Mouse (Mus musculus) kidney, embryonic 16.5 days (tissue): ENCODE results near the gene Uxs1. TPM values are rescaled to one million over a fixed set of nuclear protein-coding genes. Genes with fewer than 3 reads are reported as not detected.
A peak's percentile ranks its signal among the peaks of the same experiment; 100 is the strongest.

Experiments
- ATAC-seq: fragments of 200-750 bp; cut with Nextera tagmentation; 2 replicates; pipeline ENCODE4 v1.8.0; 2017; ENCODE audit warnings: moderate TSS enrichment; ENCODE audit not compliant: low FRiP score, low TSS enrichment
- H3K27ac ChIP-seq: fragments of 300-500 bp; sonication (generic); 2 replicates; pipeline ENCODE4 v1.5.1; 2014; ENCODE audit warnings: low read length
- H3K27me3 ChIP-seq: fragments of 300-500 bp; sonication (generic); 2 replicates; pipeline ENCODE4 v1.6.1; 2014; ENCODE audit warnings: low read length, control low read depth, mixed read lengths; ENCODE audit not compliant: insufficient read depth
- H3K36me3 ChIP-seq: fragments of 300-500 bp; sonication (generic); 2 replicates; pipeline ENCODE4 v1.6.1; 2014; ENCODE audit warnings: low read length, control low read depth, mixed read lengths; ENCODE audit not compliant: insufficient read depth
- H3K4me1 ChIP-seq: fragments of 300-500 bp; sonication (generic); 2 replicates; pipeline ENCODE4 v1.6.1; 2014; ENCODE audit warnings: low read length, control low read depth, mixed read lengths; ENCODE audit not compliant: insufficient read depth
- H3K4me2 ChIP-seq: fragments of 300-500 bp; sonication (generic); replicated peaks from 2 replicates; pipeline ENCODE4 v1.6.1; 2014; ENCODE audit warnings: low read depth, low read length
- H3K4me3 ChIP-seq: fragments of 300-500 bp; sonication (generic); 2 replicates; pipeline ENCODE4 v1.5.1; 2014; ENCODE audit warnings: mild to moderate bottlenecking, low read length
- H3K9ac ChIP-seq: fragments of 300-500 bp; sonication (generic); replicated peaks from 2 replicates; pipeline ENCODE4 v1.6.1; 2014; ENCODE audit warnings: low read length
- H3K9me3 ChIP-seq: fragments of 300-500 bp; sonication (generic); 2 replicates; pipeline ENCODE4 v1.6.1; 2016; ENCODE audit warnings: low read length, control low read depth
- WGBS: fragments of 180-500 bp; shearing (Covaris S2); extraction: QIAGEN DNeasy Blood & Tissue Kit; methylation state at CpG from one replicate; pipeline ENCODE4 v1.1.7; 2014; 5-methylcytosine and 5-hydroxymethylcytosine counted together
- polyA plus RNA-seq: library from polyadenylated mRNA; unstranded; fragments of >200 nt; fragmentation: Nextera tagmentation; extraction: Ambion mirVana; gene quantifications from 2 replicates; pipeline ENCODE4 v1.2.1, GENCODE M21; 2015

Gene Uxs1
- polyA plus RNA-seq, 1 experiment from 2014 or later, result 26.0 TPM

DNA sequence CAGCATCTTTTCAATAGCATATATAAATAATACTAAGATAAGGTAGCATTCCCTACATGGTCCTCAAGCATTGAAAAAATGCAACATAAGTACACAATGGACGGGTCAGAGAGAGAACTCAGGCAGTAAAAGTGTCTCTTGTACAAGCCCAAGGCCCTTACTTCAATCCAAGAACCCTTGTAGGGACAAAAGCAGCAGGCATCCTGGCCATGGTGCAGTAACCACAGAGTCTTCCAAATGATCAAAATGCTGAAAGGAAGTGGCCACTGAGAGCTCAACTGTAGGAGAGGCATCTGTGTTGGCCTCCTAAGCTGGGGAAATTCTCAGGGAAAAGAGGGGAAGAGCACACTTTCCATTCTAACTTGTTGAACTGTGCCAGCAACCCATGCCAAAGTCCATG lies 2.5 kb upstream of the Uxs1 start:
- H3K4me2 ChIP-seq, result no peak overlapping the region
- no peak overlapping the region for H3K9ac ChIP-seq
- WGBS, result 64% methylated on average over 1 of the region's 1 CpGs
- no peaks in the 10 kb centered on the region for H3K27me3 ChIP-seq
- H3K4me1 ChIP-seq, result peaks cover 16% of the 10 kb centered on the region
- no peak overlapping the region for H3K4me3 ChIP-seq
- no peak overlapping the region for H3K27ac ChIP-seq
- H3K9me3 ChIP-seq, result no peaks in the 10 kb centered on the region
- ATAC-seq, result no peak
- no peaks in the 10 kb centered on the region for H3K36me3 ChIP-seq

DNA sequence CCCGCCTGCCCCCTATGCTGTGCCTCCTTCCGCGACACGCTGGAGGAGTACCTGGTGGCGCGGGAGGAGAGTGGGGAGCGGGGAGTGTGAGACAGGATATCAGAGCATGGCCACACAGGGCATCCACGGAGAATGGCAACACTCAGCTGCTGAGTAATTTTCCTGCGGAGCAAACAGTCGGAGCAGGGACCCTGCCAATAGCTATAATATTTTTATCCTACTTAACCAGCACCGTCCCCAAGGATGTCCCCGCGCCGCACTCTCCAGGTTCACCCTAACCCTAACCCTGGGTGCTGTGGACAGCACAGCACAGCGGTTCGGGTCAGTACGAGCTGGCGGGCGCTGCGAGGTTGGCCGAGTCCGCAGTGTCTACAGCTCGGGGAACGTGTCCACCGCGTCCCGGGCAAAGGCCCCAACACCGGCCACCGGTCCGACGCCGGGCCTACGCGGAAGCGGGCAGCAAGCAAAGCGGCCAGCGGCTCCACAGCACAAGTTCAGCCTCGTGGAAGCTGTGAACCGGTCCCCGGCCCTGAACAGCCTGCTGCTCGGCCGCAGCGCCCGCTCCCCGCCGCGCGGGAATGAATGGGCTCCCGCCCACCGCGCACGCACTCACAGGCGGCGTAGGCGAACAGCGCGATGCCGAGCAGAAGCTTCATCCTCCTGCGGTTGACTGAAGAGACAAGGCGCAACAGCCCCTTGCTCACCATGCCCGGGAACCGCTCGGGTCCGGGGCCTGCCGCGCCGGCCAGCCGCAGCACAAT lies 418 bp downstream of the Uxs1 start:
- H3K36me3 ChIP-seq, result 0 out of 2 replicates have a peak, but pooled peaks cover 3% of the 10 kb centered on the region
- no peaks in the 10 kb centered on the region for H3K9me3 ChIP-seq
- peak overlapping the region; percentile 87 for H3K9ac ChIP-seq
- H3K4me2 ChIP-seq, result peak overlapping the region; percentile 84
- WGBS, result under 1% methylated on average over 64 of the region's 68 CpGs
- H3K27me3 ChIP-seq, result no peaks in the 10 kb centered on the region
- ATAC-seq, result peak; percentile 74
- peak overlapping the region; percentile 90 for H3K27ac ChIP-seq
- H3K4me3 ChIP-seq, result peak overlapping the region; percentile 92
- H3K4me1 ChIP-seq, result peaks cover 16% of the 10 kb centered on the region

DNA sequence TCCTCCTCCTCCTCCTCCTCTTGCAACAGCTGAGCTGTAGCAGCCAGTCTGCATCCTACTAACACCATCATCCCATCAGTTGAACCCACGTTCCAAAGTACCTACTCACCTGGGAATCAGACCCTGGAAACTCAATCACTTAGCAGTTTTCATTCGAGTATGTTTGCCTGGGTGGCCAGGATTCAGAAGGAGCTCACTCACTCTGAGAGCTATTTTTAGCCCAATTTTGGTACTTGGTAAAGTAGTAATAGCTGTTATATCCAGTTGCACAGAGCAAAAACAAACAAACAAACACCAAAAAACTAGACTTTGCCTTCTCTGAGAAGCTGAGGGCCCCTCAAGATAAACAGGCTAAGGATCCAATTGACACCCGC lies 985 bp downstream of the Uxs1 start:
- Histone ChIP-seq H3K9ac (peak overlapping the region; percentile 87), H3K4me3 (peak overlapping the region; percentile 92), H3K36me3 (0 out of 2 replicates have a peak, but pooled peaks cover 3% of the 10 kb centered on the region), H3K9me3 (no peaks in the 10 kb centered on the region), H3K27me3 (no peaks in the 10 kb centered on the region), H3K4me2 (peak overlapping the region; percentile 84), H3K27ac (peak overlapping the region; percentile 90; the same call in 1 of the 2 replicates), H3K4me1 (peaks cover 16% of the 10 kb centered on the region)
- 0% methylated on average over 3 of the region's 3 CpGs for WGBS
- ATAC-seq, result no peak

DNA sequence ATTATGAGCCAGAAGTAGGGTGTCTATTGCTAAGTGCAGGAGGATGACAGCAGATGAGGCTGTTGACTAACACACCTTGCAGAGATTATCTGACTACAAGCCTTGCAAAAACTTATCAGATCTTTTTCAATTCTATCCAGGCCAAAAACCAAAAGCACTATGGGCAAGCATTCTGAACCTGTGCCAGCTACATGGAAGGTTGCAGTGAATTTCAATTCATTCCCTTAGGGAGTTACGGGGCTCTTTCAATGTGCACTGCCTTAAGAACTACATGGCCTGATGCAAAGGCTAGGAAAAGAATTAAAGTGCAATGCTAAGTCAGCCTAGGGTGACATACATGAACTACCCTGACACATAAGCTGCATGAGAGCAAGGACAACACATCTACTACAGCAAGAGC lies 4.2 kb downstream of the Uxs1 start:
- Histone ChIP-seq H3K9ac (no peak overlapping the region), H3K9me3 (no peaks in the 10 kb centered on the region), H3K4me2 (no peak overlapping the region), H3K4me1 (peaks cover 18% of the 10 kb centered on the region), H3K36me3 (0 out of 2 replicates have a peak, but pooled peaks cover 3% of the 10 kb centered on the region), H3K4me3 (no peak overlapping the region), H3K27me3 (no peaks in the 10 kb centered on the region), H3K27ac (no peak overlapping the region)
- no peak for ATAC-seq
- WGBS, result 94% methylated on average over 1 of the region's 1 CpGs

DNA sequence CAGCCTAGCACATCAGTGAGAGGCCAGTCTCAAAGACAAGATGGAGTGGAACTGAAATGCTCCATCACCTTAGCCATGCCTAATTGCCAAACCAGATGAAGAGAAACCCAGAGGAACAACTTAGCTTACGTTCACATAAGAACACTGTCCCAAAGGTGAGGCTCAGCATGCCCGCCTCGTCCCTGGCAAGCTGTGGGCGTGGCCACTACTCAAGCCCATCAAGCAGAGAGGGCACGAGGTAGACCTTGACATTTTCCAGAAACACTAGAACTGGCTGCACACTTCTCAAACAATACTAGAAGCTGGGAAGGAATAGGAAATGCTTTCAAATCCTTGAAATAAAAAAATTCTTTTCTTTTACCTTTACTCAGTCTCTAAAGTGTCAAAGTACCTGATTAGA lies 5.0 kb downstream of the Uxs1 start:
- H3K4me1 ChIP-seq, result peaks cover 14% of the 10 kb centered on the region
- ATAC-seq, result no peak
- 68% methylated on average over 5 of the region's 5 CpGs for WGBS
- H3K9me3 ChIP-seq, result no peaks in the 10 kb centered on the region
- no peak overlapping the region for H3K9ac ChIP-seq
- no peak overlapping the region for H3K4me3 ChIP-seq
- 0 out of 2 replicates have a peak, but pooled peaks cover 3% of the 10 kb centered on the region for H3K36me3 ChIP-seq
- no peaks in the 10 kb centered on the region for H3K27me3 ChIP-seq
- H3K27ac ChIP-seq, result no peak overlapping the region
- H3K4me2 ChIP-seq, result no peak overlapping the region

DNA sequence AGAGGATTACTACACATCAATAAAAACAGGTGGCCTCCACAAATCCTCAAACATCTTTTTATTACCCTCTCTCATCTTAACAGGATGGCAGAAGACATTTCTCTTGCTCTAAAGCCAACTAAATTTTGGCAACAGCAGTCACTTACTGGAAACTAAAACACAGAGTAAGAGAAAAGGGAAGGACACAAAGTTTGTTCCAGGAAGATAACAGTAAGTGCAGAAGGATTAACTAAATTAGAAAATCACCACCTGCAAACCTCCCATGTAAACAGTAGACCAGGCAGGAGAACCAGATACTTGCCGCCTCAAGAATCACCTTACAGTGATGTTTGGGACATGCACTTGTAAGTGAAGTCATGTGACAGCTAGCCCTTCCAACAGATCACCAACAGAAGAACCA lies 5.8 kb downstream of the Uxs1 start:
- Histone ChIP-seq H3K27ac (no peak overlapping the region), H3K4me3 (no peak overlapping the region), H3K4me1 (peaks cover 14% of the 10 kb centered on the region), H3K9ac (no peak overlapping the region), H3K4me2 (no peak overlapping the region), H3K9me3 (no peaks in the 10 kb centered on the region), H3K27me3 (no peaks in the 10 kb centered on the region), H3K36me3 (0 out of 2 replicates have a peak, but pooled peaks cover 3% of the 10 kb centered on the region)
- ATAC-seq, result no peak
- WGBS, result 76% methylated on average over 1 of the region's 1 CpGs

DNA sequence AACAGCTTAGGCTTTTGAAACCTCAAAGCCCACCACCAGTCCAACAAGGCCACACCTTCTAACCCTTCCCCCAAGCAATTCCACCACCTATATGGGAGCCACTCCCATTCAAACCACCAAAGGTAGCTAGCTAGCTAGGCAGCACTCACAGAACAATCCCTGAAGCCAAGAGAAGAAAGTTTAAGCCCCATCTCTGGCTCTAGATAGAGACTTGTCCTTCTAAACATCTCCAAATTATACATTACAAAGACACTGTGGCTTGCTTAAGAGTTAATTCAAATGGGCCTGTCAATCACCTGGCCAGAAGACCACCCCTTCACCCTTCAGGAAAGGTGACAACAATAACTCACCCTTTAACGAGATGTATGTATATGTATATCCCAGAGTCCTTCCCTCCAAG lies 7.0 kb downstream of the Uxs1 start:
- peaks cover 8% of the 10 kb centered on the region for H3K4me1 ChIP-seq
- 38% methylated on average over 1 of the region's 1 CpGs for WGBS

DNA sequence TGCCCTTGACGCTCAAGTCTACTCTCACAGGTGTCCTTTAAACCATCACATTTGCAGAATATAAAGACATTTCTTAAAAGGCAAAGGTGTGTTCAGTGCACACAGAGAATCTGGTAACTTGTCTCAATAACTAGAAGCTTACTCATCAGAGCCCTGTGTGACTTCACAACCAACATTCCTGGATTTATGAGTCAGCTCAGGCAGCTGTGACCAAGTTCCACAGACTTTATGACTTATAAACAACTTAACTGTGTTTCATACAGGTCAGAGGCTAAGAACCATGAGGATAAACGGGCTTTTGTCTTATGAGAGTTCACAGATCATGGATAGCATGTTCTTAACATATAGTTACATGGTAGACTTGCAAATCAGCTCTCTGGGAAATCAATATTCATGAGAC lies 8.5 kb downstream of the Uxs1 start:
- ATAC-seq, result no peak
- no peak overlapping the region for H3K27ac ChIP-seq
- no peak overlapping the region for H3K4me3 ChIP-seq
- H3K9me3 ChIP-seq, result no peaks in the 10 kb centered on the region
- H3K4me1 ChIP-seq, result 0 out of 2 replicates have a peak, but pooled peaks cover 4% of the 10 kb centered on the region
- 49% methylated on average over 2 of the region's 2 CpGs for WGBS
- H3K36me3 ChIP-seq, result no peaks in the 10 kb centered on the region
- H3K9ac ChIP-seq, result no peak overlapping the region
- no peak overlapping the region for H3K4me2 ChIP-seq
- no peaks in the 10 kb centered on the region for H3K27me3 ChIP-seq

More for the DNA sequence above, 7.0 kb downstream of the Uxs1 start:
- H3K9ac ChIP-seq, result no peak overlapping the region
- H3K27me3 ChIP-seq, result no peaks in the 10 kb centered on the region
- ATAC-seq, result no peak
- H3K4me2 ChIP-seq, result no peak overlapping the region
- H3K4me3 ChIP-seq, result no peak overlapping the region
- H3K27ac ChIP-seq, result no peak overlapping the region
- no peaks in the 10 kb centered on the region for H3K9me3 ChIP-seq
- 0 out of 2 replicates have a peak, but pooled peaks cover 3% of the 10 kb centered on the region for H3K36me3 ChIP-seq

DNA sequence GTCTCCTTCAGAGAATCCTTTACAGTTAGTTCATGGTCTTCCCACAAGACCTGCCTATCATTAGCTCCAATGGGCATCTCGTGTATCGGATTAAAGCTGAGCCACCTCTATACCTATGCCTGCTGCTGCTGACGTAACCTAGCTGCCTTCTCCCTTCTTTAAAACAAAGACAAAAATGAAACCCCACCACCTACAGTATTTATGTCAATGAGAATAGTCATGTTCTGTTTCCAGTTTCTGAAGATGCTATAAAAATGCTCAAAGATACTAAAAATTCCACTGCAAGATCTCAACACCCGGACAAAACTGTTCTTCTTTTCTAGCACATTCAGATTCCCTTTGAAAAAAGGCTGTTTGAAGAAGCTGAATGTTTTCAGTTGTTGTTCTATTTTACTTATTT lies 9.2 kb downstream of the Uxs1 start:
- Histone ChIP-seq H3K27me3 (no peaks in the 10 kb centered on the region), H3K36me3 (no peaks in the 10 kb centered on the region), H3K4me2 (no peak overlapping the region), H3K4me3 (no peak overlapping the region), H3K9me3 (no peaks in the 10 kb centered on the region), H3K27ac (no peak overlapping the region), H3K9ac (no peak overlapping the region), H3K4me1 (0 out of 2 replicates have a peak, but pooled peaks cover 4% of the 10 kb centered on the region)
- ATAC-seq, result no peak
- WGBS, result 90% methylated on average over 4 of the region's 4 CpGs

DNA sequence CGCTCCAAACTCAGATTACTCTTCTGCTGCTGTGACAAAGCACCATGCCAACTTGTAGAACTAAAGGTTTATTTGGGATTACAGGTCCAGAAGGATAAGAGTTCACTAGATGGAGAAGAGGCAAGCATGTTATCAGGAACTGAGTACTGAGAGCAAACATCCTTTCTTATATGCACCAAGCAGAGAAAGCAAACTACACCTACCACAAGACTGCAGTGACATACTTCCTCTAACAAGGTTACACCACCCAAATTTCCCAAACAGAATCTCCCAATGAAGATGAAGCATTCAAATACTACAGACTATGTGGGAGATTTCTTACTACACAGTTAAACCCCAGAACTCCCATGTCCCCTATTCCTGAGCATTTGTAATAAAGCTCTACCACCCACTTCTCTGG lies 15.8 kb downstream of the Uxs1 start:
- 94% methylated on average over 1 of the region's 1 CpGs for WGBS
- no peak overlapping the region for H3K9ac ChIP-seq
- no peak overlapping the region for H3K27ac ChIP-seq
- no peaks in the 10 kb centered on the region for H3K4me1 ChIP-seq
- peaks cover 5% of the 10 kb centered on the region; the same call in 1 of the 2 replicates for H3K36me3 ChIP-seq
- no peak overlapping the region for H3K4me3 ChIP-seq
- no peak overlapping the region for H3K4me2 ChIP-seq
- H3K27me3 ChIP-seq, result no peaks in the 10 kb centered on the region
- peaks cover 6% of the 10 kb centered on the region; the same call in 1 of the 2 replicates for H3K9me3 ChIP-seq
- no peak for ATAC-seq
